Mouse (Mus musculus) cerebral cortex, adult 2 months (tissue): ENCODE measurements around the gene Trmt44.

Experiments used
- WGBS: fragments of 180-500 bp; shearing (Covaris S2); methylation state at CpG from one replicate; pipeline ENCODE4 v1.1.7; 2018; 5-methylcytosine and 5-hydroxymethylcytosine counted together

Trmt44 gene

DNA sequence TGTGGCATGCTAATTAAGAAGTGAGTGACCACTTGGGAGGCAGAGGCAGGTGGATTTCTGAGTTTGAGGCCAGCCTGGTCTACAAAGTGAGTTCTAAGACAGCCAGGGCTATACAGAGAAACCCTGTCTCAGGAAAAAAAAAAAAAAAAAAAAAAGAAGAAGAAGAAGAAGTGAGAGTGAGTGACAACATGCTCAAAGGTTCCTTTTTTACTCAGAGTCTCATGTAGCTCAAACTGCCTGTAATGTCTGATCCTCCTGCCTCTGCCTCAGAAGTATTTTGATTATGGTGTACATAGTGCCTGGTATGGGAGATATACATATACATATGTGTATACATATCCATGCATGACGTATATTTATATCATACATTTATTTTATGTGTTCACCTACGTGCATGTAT, 9.4 kb upstream of the Trmt44 start:
- WGBS, result 89% methylated on average over 2 of the region's 2 CpGs

DNA sequence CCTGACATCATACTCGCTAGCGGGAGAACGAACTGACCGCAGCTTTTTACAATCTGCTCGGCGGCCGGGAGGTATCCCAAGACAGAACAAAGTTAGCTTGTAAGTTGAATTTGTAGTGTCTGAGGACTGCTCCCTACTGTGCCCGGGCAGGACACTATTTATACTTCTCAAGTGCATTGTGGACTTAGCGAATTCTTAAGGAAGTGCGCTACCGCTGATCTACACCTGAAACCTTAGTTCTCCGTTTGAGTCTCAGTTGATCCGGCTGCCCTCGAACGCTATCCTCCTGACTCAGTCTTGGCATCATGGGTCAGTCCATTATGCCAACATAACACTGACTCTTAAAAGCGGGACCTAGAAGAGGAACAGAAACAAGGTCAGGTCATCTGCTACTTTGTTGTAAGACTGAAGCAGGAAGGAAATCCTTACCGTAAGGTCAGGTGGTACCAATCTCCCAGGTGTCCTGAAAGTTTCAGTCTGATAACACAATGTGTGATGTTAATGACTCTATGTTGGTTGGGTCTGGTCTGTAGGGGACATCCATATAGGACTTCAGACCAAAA, 8.4 kb upstream of the Trmt44 start:
- 2% methylated on average over 17 of the region's 17 CpGs for WGBS

GRCm38 (mm10) chr5:35582445-35583220, 7.8 kb upstream of the Trmt44 start, which contains the start of gene Acox3:
Gene Acox3, plus strand, starts transcription at chr5:35583040.
- WGBS, result 1% methylated on average over 35 of the region's 35 CpGs

- WGBS, result 60% methylated on average over 3 of the region's 3 CpGs
Measured at GRCm38 (mm10) chr5:35580156-35580922, 5.5 kb upstream of the Trmt44 start.

GRCm38 (mm10) chr5:35579247-35579893, 4.5 kb upstream of the Trmt44 start:
- WGBS, result 59% methylated on average over 5 of the region's 5 CpGs

DNA sequence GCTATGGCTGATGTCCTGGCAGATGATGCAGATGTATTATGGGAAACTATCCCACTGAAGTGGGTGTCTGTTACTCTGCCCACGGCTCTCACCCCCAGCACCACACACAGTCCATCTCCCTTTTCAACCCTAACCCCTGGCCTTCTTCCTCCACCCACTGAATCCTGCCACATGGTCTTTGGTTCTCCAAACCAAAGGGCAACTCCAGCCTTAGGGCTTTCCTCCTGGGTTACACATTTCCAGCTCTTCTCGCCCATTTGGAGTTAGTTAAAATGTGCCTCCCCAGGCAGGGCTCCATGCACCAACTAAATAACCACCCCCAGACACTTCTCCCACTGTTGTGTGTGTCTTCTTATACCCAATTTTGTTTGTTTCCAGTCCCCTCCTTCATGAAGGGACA, 3.5 kb upstream of the Trmt44 start:
- 72% methylated on average over 2 of the region's 2 CpGs for WGBS

DNA sequence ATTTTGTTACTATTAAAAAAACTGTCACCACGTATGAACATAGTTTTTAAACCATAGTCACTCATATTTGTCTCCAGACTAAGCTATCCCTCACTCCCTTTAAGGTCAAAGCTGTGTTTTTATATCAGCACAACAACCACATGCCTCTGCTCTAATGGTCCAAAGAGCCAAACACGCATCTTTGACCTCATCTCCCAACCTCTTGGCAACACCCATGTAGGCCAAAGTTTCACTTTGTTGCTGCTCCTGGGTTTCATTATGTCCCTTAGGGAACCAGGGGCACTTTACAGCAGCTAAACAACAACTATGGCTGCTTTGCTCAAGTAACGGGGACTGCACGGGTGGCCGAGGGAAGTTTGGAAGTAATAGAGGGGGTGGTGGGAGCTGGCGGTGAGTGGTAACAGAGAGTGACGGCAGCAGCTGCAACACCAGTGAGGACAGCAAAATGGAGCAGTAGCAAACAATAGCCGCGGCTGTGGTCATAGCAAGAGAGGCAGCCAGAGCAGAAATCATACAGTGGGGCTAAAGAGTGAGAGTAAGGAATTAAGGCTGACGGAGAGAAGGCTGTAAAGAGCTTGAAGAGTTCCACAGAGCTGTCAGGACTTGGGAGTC, 1.6 kb upstream of the Trmt44 start:
- WGBS, result 92% methylated on average over 10 of the region's 10 CpGs

- WGBS, result 87% methylated on average over 6 of the region's 6 CpGs
Measured at GRCm38 (mm10) chr5:35571546-35571945, 3.3 kb downstream of the Trmt44 start.

DNA sequence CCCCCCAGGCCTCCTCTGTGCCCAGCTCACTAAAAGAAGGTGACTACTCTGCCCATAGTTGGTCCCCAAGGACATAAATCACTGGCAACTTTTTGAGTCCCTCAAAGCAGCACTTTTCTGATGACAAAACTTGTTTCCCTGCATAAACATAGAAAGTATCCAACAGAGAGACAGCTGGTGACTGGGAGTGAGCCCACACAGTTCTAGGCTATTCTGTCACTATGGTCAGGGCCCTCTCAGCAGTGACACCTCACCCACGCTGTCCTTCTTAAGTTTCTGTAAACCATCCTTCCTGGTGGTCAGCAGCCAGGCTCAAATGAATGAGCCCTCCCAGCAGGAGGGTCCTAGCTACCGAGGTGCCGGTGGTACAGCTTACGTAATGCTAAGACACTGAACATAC, 8.2 kb downstream of the Trmt44 start:
- WGBS, result 68% methylated on average over 4 of the region's 4 CpGs

DNA sequence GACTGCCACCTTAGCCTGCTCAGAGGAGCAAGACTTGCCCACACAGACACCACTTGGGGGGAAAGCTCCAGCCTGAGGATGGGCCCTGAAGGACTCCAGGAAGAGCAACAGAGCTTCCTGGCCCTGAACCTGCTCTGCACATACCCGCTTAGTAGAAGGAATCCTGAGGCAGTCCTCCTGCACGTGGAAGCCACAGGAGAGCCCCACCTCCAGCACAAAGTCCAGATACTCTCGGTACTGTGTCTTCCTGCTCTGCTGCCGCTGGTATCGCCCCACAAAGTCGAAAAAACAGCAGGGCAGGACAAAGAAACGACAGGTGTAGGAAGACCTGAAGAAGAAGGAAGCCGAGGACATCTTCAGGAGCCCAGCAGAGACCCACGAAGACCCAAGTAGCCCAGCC, 9.7 kb downstream of the Trmt44 start:
- WGBS, result 93% methylated on average over 9 of the region's 9 CpGs

DNA sequence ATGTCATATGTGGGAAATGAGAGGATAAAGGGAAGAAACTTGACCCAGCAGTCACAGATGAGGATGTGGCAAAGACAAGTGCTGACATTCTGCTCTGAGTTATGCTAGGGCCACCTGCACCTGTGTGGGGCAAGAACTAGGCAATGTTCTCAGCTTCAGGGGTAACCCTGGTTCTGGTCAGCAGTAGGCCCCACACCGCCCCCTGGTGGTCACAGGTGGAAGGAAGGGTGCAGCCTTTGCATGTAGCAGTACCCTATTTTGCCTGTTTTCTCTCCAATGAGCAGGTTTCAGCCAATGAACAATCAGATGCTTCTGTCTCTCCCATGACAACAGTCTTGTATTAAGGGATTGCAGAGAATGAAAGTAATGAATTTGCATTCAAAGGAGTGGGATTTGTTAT, 11.4 kb downstream of the Trmt44 start:
- 0% methylated on average over 1 of the region's 1 CpGs for WGBS

GRCm38 (mm10) chr5:35562616-35563015, 12.3 kb downstream of the Trmt44 start:
- WGBS, result 58% methylated on average over 2 of the region's 2 CpGs

DNA sequence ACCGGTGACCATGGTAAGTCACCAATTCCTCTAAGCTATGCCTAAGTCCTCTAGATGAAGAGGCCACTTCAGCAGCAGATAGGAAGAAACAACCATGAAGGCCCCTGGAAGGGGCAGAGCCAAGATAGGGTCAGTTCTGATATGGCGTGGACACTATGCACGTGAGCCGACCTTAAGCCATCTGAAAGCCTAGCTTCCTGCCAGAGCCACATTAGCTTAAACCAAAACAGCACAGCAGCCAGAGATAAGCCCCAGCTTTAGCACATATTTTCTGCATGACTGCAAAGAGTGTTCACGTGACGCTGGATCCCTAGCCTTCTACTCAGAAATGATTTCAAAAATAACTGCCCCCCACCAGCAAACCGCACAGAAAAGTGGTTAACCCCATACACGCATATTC, 15.4 kb downstream of the Trmt44 start:
- 74% methylated on average over 8 of the region's 8 CpGs for WGBS

- WGBS, result 58% methylated on average over 13 of the region's 13 CpGs
Measured at GRCm38 (mm10) chr5:35557946-35558621, 16.8 kb downstream of the Trmt44 start.

DNA sequence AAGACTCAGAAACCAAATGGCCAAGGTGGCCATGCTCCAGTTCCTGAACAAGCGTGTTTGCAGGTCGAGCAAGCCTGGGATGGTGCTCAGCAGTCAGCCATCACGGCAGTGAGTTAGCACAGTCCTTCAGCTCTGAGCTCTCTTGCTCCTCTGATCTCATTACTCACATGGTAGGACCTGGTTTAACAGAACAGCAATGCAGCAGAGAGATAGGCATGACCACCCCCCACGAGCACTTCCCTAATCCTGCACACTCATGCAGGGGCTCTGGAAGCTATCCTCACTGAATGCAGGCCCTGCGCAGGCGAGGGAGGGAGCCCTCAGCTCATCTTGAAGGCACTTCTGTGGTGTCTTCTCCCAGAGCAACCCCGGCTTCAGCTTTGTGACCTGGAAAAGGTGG, 18.5 kb downstream of the Trmt44 start:
- WGBS, result 91% methylated on average over 7 of the region's 7 CpGs

GRCm38 (mm10) chr5:35552838-35553539, 21.9 kb downstream of the Trmt44 start:
- WGBS, result 81% methylated on average over 4 of the region's 4 CpGs

- 51% methylated on average over 7 of the region's 7 CpGs for WGBS
Measured at GRCm38 (mm10) chr5:35551855-35552837, 22.7 kb downstream of the Trmt44 start.

DNA sequence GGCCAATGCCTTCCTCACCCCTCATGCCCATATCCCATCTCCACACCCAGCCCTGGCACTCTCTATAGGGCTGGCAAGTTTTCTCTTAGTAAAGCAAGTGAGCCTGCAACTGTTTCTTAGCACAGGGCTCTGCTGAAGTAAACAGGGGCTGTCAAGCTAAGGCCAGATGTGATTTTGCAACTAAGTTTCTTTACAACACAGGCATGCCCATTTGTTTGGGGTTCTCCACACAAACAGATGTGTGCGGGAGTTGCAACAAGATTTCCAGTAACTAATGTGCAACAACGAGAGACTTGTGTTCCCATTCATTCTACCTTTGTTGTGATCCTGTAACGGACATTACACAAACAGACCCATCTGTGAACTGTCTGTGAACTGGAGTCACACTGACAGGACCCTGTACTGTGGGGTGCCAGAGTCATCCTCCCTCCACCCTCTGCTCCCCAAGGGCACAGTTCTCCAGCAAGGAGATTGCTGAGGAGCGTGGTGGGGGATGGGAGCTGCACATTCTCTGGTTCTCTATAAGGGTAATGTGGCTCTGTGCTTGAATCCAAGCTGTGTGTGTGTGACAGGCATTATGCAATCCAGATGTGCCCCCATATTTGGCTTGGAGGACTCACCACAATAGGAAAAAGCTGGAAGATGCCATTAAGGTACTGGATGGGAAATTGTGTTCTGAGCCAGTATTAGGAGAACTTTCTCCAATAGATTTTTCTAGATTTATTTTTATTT, 33.6 kb downstream of the Trmt44 start:
- WGBS, result 74% methylated on average over 4 of the region's 4 CpGs

DNA sequence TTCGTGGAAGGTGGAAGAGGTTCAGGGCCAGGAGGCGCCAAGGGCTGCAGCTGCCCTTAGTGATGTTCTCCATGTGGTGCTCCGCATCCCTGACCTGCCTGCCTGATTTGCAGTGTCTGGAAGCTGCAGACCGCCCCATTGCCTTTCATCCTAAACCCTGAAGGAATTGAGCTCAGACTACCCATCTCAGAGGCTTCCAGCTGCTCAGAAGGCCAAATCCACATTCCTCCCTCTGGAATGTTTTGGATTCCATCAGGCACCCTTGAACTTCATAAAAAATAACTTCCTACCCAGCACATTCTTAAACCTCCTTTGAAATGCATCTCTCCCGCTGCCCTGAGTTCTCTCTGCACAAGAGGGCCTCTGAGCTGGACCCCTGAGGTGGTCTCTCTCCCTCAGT, 34.3 kb downstream of the Trmt44 start:
- 81% methylated on average over 5 of the region's 5 CpGs for WGBS
